Mouse (Mus musculus) thymus, adult 2 months (tissue): Measurements from ENCODE around the gene Gimd1.

Experiments used
- CTCF ChIP-seq: fragments of 200-500 bp; IDR thresholded peaks from 2 replicates; pipeline ENCODE4 v1.5.1; 2012; ENCODE audit warnings: mild to moderate bottlenecking, control low read depth, low read length, moderate library complexity, borderline replicate concordance; ENCODE audit not compliant: control insufficient read depth, poor library complexity, insufficient read depth; ENCODE audit errors: extremely low read depth
- POLR2A ChIP-seq: fragments of 200-500 bp; IDR thresholded peaks from 2 replicates; pipeline ENCODE4 v1.6.1; 2012; ENCODE audit warnings: mild to moderate bottlenecking, low read length, control low read depth, moderate library complexity; ENCODE audit not compliant: control insufficient read depth, poor library complexity, insufficient read depth; ENCODE audit errors: extremely low read depth

- no peak for TF ChIP-seq POLR2A
- TF ChIP-seq CTCF = no peak
Measured at GRCm38 (mm10) chr3:132655955-132656354, 26.3 kb downstream of the Gimd1 start.
